Mouse (Mus musculus): ENCODE data around the gene Frmd7. TPM values are rescaled to one million over a fixed set of nuclear protein-coding genes. Genes with fewer than 3 reads are reported as not detected.

Frmd7 gene
- polyA plus RNA-seq (2012; rRNA removed): 0.63 and 0.70 TPM in 2 replicates

- Histone ChIP-seq H3K27ac (ENCODE audit: insufficient read depth, low read length) (no peak within 1 kb of the TSS), H3K4me1 (ENCODE audit: control insufficient read depth, insufficient read depth, low read length) (no peaks in the 10 kb centered on the region), H3K4me3 (ENCODE audit: insufficient read depth, low read length) (no peak within 1 kb of the TSS)
- TF ChIP-seq POLR2A (IDR thresholded peaks at IDR 0.05; ENCODE audit: extremely low read depth, insufficient read depth, low read length) (no peak), CTCF (IDR thresholded peaks at IDR 0.05; ENCODE audit: extremely low read depth, insufficient read depth, low read length) (no peak)
Observed at GRCm38 (mm10) chrX:50942610-50943009, at the start of gene Frmd7. Gene Frmd7 (minus strand): TSS chrX:50942710.

DNA sequence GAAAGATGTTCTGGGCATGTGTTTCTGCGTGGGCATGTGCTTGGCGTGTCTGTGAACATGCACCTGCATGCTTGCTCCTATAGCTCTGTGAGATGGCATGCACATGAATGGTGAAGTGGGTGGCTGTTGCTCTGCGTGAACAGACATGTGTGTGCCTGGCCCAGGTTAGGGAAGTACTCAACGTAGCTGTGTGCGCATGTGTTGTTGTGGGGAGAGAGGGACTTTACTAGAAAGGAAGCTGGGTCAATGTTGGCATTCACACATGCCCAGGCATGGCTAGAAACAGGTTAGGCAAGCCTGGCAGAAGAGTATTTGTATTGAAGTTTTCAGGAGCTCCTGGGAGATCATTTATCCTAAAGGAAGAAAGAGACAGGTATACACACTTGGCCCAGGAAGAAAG is 48.8 kb upstream of the Frmd7 start:
- no peaks in the 10 kb centered on the region for H3K4me1 ChIP-seq (ENCODE audit: control insufficient read depth, insufficient read depth, low read length)
- no peak overlapping the region for H3K27ac ChIP-seq (ENCODE audit: insufficient read depth, low read length)
- TF ChIP-seq CTCF (IDR thresholded peaks at IDR 0.05; ENCODE audit: extremely low read depth, insufficient read depth, low read length) (no peak), POLR2A (IDR thresholded peaks at IDR 0.05; ENCODE audit: extremely low read depth, insufficient read depth, low read length) (no peak)

GRCm38 (mm10) chrX:50989940-50990339 is 47.4 kb upstream of the Frmd7 start:
- no peak for TF ChIP-seq POLR2A (IDR thresholded peaks at IDR 0.05; ENCODE audit: extremely low read depth, insufficient read depth, low read length)
- TF ChIP-seq CTCF (IDR thresholded peaks at IDR 0.05; ENCODE audit: extremely low read depth, insufficient read depth, low read length): no peak

More for the DNA sequence above, 48.8 kb upstream of the Frmd7 start:
- H3K4me3 ChIP-seq (ENCODE audit: insufficient read depth, low read length): no peak overlapping the region

GRCm38 (mm10) chrX:50988581-50988980 is 46.1 kb upstream of the Frmd7 start:
- no peaks in the 10 kb centered on the region for H3K4me1 ChIP-seq (ENCODE audit: control insufficient read depth, insufficient read depth, low read length)
- no peak for TF ChIP-seq CTCF (IDR thresholded peaks at IDR 0.05; ENCODE audit: extremely low read depth, insufficient read depth, low read length)
- TF ChIP-seq POLR2A (IDR thresholded peaks at IDR 0.05; ENCODE audit: extremely low read depth, insufficient read depth, low read length): no peak
- no peak overlapping the region for H3K27ac ChIP-seq (ENCODE audit: insufficient read depth, low read length)
- no peak overlapping the region for H3K4me3 ChIP-seq (ENCODE audit: insufficient read depth, low read length)

More at GRCm38 (mm10) chrX:50989940-50990339, 47.4 kb upstream of the Frmd7 start:
- Histone ChIP-seq H3K4me3 (ENCODE audit: insufficient read depth, low read length) (no peak overlapping the region), H3K27ac (ENCODE audit: insufficient read depth, low read length) (no peak overlapping the region), H3K4me1 (ENCODE audit: control insufficient read depth, insufficient read depth, low read length) (no peaks in the 10 kb centered on the region)

DNA sequence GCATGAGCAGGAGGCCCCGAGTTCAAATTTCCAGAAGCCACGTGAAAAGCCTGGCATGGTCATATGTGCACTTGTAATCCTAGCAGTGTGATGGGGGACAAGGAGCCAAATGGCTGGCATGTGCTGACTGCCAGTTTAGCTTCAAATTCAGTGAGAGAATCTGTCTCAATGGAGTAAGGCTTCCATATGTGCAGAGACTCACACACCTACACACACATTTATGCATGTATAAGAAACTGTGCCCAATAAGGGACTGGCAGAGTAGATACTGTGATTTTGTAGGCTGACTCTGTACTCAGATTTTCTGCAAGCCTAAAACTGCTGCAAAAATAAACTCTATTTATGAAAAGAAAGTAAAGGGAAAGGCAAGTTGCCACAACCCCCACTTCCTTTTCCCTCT is 35.9 kb upstream of the Frmd7 start:
- H3K27ac ChIP-seq (ENCODE audit: insufficient read depth, low read length): no peak overlapping the region
- H3K4me3 ChIP-seq (ENCODE audit: insufficient read depth, low read length): no peak overlapping the region
- no peaks in the 10 kb centered on the region for H3K4me1 ChIP-seq (ENCODE audit: control insufficient read depth, insufficient read depth, low read length)
- TF ChIP-seq POLR2A (IDR thresholded peaks at IDR 0.05; ENCODE audit: extremely low read depth, insufficient read depth, low read length): no peak
- TF ChIP-seq CTCF (IDR thresholded peaks at IDR 0.05; ENCODE audit: extremely low read depth, insufficient read depth, low read length): no peak

GRCm38 (mm10) chrX:50972145-50972544 is 29.6 kb upstream of the Frmd7 start:
- TF ChIP-seq POLR2A (IDR thresholded peaks at IDR 0.05; ENCODE audit: extremely low read depth, insufficient read depth, low read length) (no peak), CTCF (IDR thresholded peaks at IDR 0.05; ENCODE audit: extremely low read depth, insufficient read depth, low read length) (no peak)
- Histone ChIP-seq H3K4me1 (ENCODE audit: control insufficient read depth, insufficient read depth, low read length) (no peaks in the 10 kb centered on the region), H3K27ac (ENCODE audit: insufficient read depth, low read length) (no peak overlapping the region), H3K4me3 (ENCODE audit: insufficient read depth, low read length) (no peak overlapping the region)

GRCm38 (mm10) chrX:50969907-50970306 is 27.4 kb upstream of the Frmd7 start:
- no peaks in the 10 kb centered on the region for H3K4me1 ChIP-seq (ENCODE audit: control insufficient read depth, insufficient read depth, low read length)
- TF ChIP-seq POLR2A (IDR thresholded peaks at IDR 0.05; ENCODE audit: extremely low read depth, insufficient read depth, low read length) (no peak), CTCF (IDR thresholded peaks at IDR 0.05; ENCODE audit: extremely low read depth, insufficient read depth, low read length) (no peak)
- H3K4me3 ChIP-seq (ENCODE audit: insufficient read depth, low read length): no peak overlapping the region
- H3K27ac ChIP-seq (ENCODE audit: insufficient read depth, low read length): no peak overlapping the region

GRCm38 (mm10) chrX:50968157-50968932 is 25.8 kb upstream of the Frmd7 start:
- H3K4me3 ChIP-seq (ENCODE audit: insufficient read depth, low read length): no peak overlapping the region
- no peak for TF ChIP-seq CTCF (IDR thresholded peaks at IDR 0.05; ENCODE audit: extremely low read depth, insufficient read depth, low read length)
- TF ChIP-seq POLR2A (IDR thresholded peaks at IDR 0.05; ENCODE audit: extremely low read depth, insufficient read depth, low read length): no peak
- no peaks in the 10 kb centered on the region for H3K4me1 ChIP-seq (ENCODE audit: control insufficient read depth, insufficient read depth, low read length)
- no peak overlapping the region for H3K27ac ChIP-seq (ENCODE audit: insufficient read depth, low read length)

- Histone ChIP-seq H3K27ac (ENCODE audit: insufficient read depth, low read length) (no peak overlapping the region), H3K4me1 (ENCODE audit: control insufficient read depth, insufficient read depth, low read length) (no peaks in the 10 kb centered on the region), H3K4me3 (ENCODE audit: insufficient read depth, low read length) (no peak overlapping the region)
- TF ChIP-seq CTCF (IDR thresholded peaks at IDR 0.05; ENCODE audit: extremely low read depth, insufficient read depth, low read length) (no peak), POLR2A (IDR thresholded peaks at IDR 0.05; ENCODE audit: extremely low read depth, insufficient read depth, low read length) (no peak)
Observed at GRCm38 (mm10) chrX:50965157-50965556, 22.6 kb upstream of the Frmd7 start.

- H3K4me3 ChIP-seq (ENCODE audit: insufficient read depth, low read length): no peak overlapping the region
- no peaks in the 10 kb centered on the region for H3K4me1 ChIP-seq (ENCODE audit: control insufficient read depth, insufficient read depth, low read length)
- no peak overlapping the region for H3K27ac ChIP-seq (ENCODE audit: insufficient read depth, low read length)
- TF ChIP-seq POLR2A (IDR thresholded peaks at IDR 0.05; ENCODE audit: extremely low read depth, insufficient read depth, low read length) (no peak), CTCF (IDR thresholded peaks at IDR 0.05; ENCODE audit: extremely low read depth, insufficient read depth, low read length) (no peak)
Observed at GRCm38 (mm10) chrX:50962955-50963354, 20.4 kb upstream of the Frmd7 start.

Measured in cortical plate, adult 2 months (tissue).